Mouse (Mus musculus): ENCODE data around the gene Lrat. TPM values are rescaled to one million over a fixed set of nuclear protein-coding genes. Genes with fewer than 3 reads are reported as not detected.

The Lrat gene
- total RNA-seq (2023): not detected

GRCm38 (mm10) chr3:82903613-82904205 is at the start of gene Lrat:
TSS of gene Lrat (minus strand) at chr3:82903973.

GRCm38 (mm10) chr3:82876372-82876739 is 27.4 kb downstream of the Lrat start, which contains the start of gene Rbm46:
TSS of gene Rbm46 (minus strand) at chr3:82876483.

Other genes with a start within 250 kb of the Lrat start
- gene Rbm46, start 27.5 kb downstream of the Lrat start, total RNA-seq (2023): not detected
- not detected for gene Fgg, start 103.8 kb upstream of the Lrat start, total RNA-seq (2023)
- not detected for gene Fga, start 122.1 kb upstream of the Lrat start, total RNA-seq (2023)
- not detected for gene Fgb, start 145.9 kb upstream of the Lrat start, total RNA-seq (2023)
- gene Plrg1, start 151.5 kb upstream of the Lrat start, total RNA-seq (2023): 10 to 100 TPM; 69.0 to 69.7 TPM
- gene Dchs2, start 224.0 kb upstream of the Lrat start, total RNA-seq (2023): not detected

All from B cell, adult 67 days (primary cell).